ENCODE assay signal across 8 mouse cellular contexts in genomic region chr7:82752171-82753085, GRCm38 (mm10).
DNase-seq lines count a peak whose midpoint lies in the region; ATAC-seq lines count a peak whose summit lies in the region.

No protein-coding gene starts in this region.

- H3K27ac ChIP-seq in kidney, embryonic 14.5 days (ENCODE audit: low read depth, low read length), result peak overlapping the region; percentile 80
- 0 out of 2 replicates have a peak overlapping the region, but pooled peaks have one; percentile 13 for H3K27ac ChIP-seq in neural tube, embryonic 15.5 days (replicated peaks)

- no peak overlapping the region for H3K9ac ChIP-seq in kidney, embryonic 14.5 days (ENCODE audit: low read depth, low read length)
- H3K9ac ChIP-seq in neural tube, embryonic 15.5 days (replicated peaks), result no peak overlapping the region

- no peaks in the 10 kb centered on the region for H3K36me3 ChIP-seq in kidney, embryonic 14.5 days (ENCODE audit: control insufficient read depth, insufficient read depth, low read length)
- H3K36me3 ChIP-seq in neural tube, embryonic 15.5 days, result peaks cover 15% of the 10 kb centered on the region; the same call in 1 of the 2 replicates

- intact Hi-C loops in left cerebral cortex, postnatal 4 days (cut with DNase I), result no loop called here

- DNase-seq in left cerebral cortex, postnatal 4 days, result peak; percentile 49
- DNase-seq in left cerebral cortex, adult 18-20 months (ENCODE audit: low spot score in 2 of 2), result no peak
- DNase-seq in gastrocnemius, adult 18-20 months (ENCODE audit: low spot score), result peak; percentile 51
- no peak for DNase-seq in layer of hippocampus, adult 18-20 months (ENCODE audit: low spot score in 2 of 2)
- DNase-seq in layer of hippocampus, adult 9-11 months, result no peak
- DNase-seq in thymus, adult 18-20 months, result no peak

- H3K9me3 ChIP-seq in kidney, embryonic 14.5 days (ENCODE audit: control insufficient read depth, low read length), result no peaks in the 10 kb centered on the region
- no peaks in the 10 kb centered on the region for H3K9me3 ChIP-seq in neural tube, embryonic 15.5 days (replicated peaks)

- peaks cover 10% of the 10 kb centered on the region; the same call in 1 of the 2 replicates for H3K4me1 ChIP-seq in kidney, embryonic 14.5 days (ENCODE audit: control insufficient read depth, insufficient read depth, low read length)
- H3K4me1 ChIP-seq in neural tube, embryonic 15.5 days, result 0 out of 2 replicates have a peak, but pooled peaks cover 7% of the 10 kb centered on the region

- H3K4me3 ChIP-seq in kidney, embryonic 14.5 days (ENCODE audit: low read length), result no peak overlapping the region
- no peak overlapping the region for H3K4me3 ChIP-seq in neural tube, embryonic 15.5 days (replicated peaks)

- H3K4me2 ChIP-seq in kidney, embryonic 14.5 days (replicated peaks; ENCODE audit: low read depth, low read length), result no peak overlapping the region
- no peak overlapping the region for H3K4me2 ChIP-seq in neural tube, embryonic 15.5 days

- H3K27me3 ChIP-seq in kidney, embryonic 14.5 days (ENCODE audit: control insufficient read depth, insufficient read depth, low read length), result no peaks in the 10 kb centered on the region
- no peaks in the 10 kb centered on the region for H3K27me3 ChIP-seq in neural tube, embryonic 15.5 days (replicated peaks)

- ATAC-seq in kidney, embryonic 14.5 days (ENCODE audit: low FRiP score, low TSS enrichment), result peak; percentile 46; the same call in 1 of the 2 replicates
- ATAC-seq in neural tube, embryonic 15.5 days (ENCODE audit: low FRiP score), result 0 out of 2 replicates have a peak, but pooled peaks have one; percentile 38

- 52% methylated on average over 8 of the region's 8 CpGs for WGBS in kidney, embryonic 14.5 days
- 69% methylated on average over 8 of the region's 8 CpGs for WGBS in neural tube, embryonic 15.5 days

Comparison
In these comparisons a context has a peak if more than half of its experiments do, and no peak if none do; other contexts are left out.
1. DNase-seq: peak in left cerebral cortex, postnatal 4 days (single experiment) and gastrocnemius, adult 18-20 months (single experiment); none in left cerebral cortex, adult 18-20 months (0 of 2), layer of hippocampus, adult 18-20 months (0 of 2), layer of hippocampus, adult 9-11 months (single experiment) and thymus, adult 18-20 months (0 of 2).